Mouse (Mus musculus): ENCODE measurements at regions not wholly inside any gene's neighbourhood (a gene's known extent, or its start where the extent isn't known, plus 50 kb on each side); places are given as distances from the start of the nearest gene placed in this dataset.

DNA sequence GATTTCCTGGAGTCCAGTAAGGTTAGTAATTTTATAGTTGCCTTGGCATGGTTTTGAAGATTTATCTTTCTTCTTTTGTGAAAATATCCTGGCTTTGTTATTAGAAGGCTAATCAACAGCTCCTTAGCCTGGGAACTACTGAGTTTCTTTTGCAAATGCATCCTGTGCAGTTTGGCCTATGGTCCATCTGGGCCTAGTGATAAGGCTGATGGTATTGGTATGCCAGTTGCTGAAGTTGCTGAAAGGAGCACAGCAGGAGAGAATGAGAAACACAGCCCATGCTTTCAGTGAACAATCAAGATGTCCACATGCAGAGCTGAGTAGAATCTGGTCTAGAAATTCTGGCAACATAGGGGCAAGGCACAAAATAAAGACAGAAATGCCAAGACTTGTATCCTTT, 105.2 kb upstream of the Col5a2 start:
- ATAC-seq: no peak
- no peak for DNase-seq (ENCODE audit: low spot score)
- Histone ChIP-seq H3K9me3 (ENCODE audit: low read length) (no peaks in the 10 kb centered on the region), H3K4me1 (ENCODE audit: insufficient read depth, low read depth, low read length) (no peaks in the 10 kb centered on the region), H3K4me3 (ENCODE audit: low read depth, low read length) (no peak overlapping the region), H3K27me3 (replicated peaks; ENCODE audit: insufficient read depth, low read length) (no peaks in the 10 kb centered on the region), H3K27ac (ENCODE audit: low read length) (no peak overlapping the region), H3K4me2 (replicated peaks; ENCODE audit: low read depth, low read length) (no peak overlapping the region), H3K9ac (replicated peaks; ENCODE audit: low read depth) (no peak overlapping the region), H3K36me3 (ENCODE audit: insufficient read depth, low read length) (no peaks in the 10 kb centered on the region)
- TF ChIP-seq CTCF (IDR thresholded peaks at IDR 0.05) (no peak), EP300 (IDR thresholded peaks at IDR 0.05) (0 out of 2 replicates have a peak, but pooled peaks have one; percentile 19)

DNA sequence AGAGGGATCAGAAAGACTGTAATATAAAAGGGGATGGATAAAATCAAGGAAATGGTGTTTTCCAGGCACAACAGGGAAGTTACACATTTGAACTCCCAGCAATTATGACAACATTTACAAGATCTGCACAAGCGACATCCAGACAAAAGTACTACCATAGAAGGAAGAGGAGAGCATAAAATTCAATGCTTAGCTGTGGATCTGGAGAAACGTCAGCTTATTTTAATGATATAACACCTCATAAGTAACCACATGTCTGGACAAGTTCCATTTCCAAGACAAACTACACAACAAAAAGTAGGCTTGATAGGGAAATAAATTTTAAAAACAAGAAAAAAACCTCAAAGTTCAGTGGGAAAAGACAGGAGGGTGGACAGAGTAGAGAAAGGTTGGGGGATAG, 115.9 kb upstream of the Col5a2 start:
- Histone ChIP-seq H3K4me1 (ENCODE audit: insufficient read depth, low read depth, low read length) (no peaks in the 10 kb centered on the region), H3K27me3 (replicated peaks; ENCODE audit: insufficient read depth, low read length) (no peaks in the 10 kb centered on the region), H3K9me3 (ENCODE audit: low read length) (no peaks in the 10 kb centered on the region), H3K4me2 (replicated peaks; ENCODE audit: low read depth, low read length) (no peak overlapping the region), H3K36me3 (ENCODE audit: insufficient read depth, low read length) (no peaks in the 10 kb centered on the region), H3K27ac (ENCODE audit: low read length) (no peak overlapping the region), H3K4me3 (ENCODE audit: low read depth, low read length) (no peak overlapping the region), H3K9ac (replicated peaks; ENCODE audit: low read depth) (no peak overlapping the region)
- ATAC-seq: no peak
- peak; percentile 26 for DNase-seq (ENCODE audit: low spot score)
- WGBS: 60% methylated on average over 2 of the region's 2 CpGs
- TF ChIP-seq EP300 (IDR thresholded peaks at IDR 0.05) (no peak), CTCF (IDR thresholded peaks at IDR 0.05) (no peak)

DNA sequence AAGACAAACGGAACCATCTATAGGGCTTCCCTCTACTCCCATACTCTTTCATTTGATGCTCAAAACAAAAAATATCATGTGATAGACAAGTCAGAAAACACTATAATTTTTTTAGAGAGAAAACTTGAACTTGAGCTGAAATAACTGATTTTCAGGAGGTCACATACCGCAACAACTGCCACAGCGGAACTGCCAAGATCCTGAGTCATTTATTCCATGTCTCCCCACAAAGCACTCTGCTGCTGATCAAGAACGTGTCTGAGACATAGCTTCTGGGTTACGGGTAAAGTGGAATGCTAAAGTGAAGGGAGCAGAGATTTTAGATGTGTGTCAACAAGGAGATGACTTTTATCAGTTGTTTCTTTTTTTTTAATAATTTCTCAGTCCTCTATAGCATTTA, 122.8 kb upstream of the Col5a2 start:
- TF ChIP-seq EP300 (IDR thresholded peaks at IDR 0.05) (no peak), CTCF (IDR thresholded peaks at IDR 0.05) (no peak)
- 62% methylated on average over 5 of the region's 5 CpGs for WGBS
- Histone ChIP-seq H3K9me3 (ENCODE audit: low read length) (no peaks in the 10 kb centered on the region), H3K27me3 (replicated peaks; ENCODE audit: insufficient read depth, low read length) (no peaks in the 10 kb centered on the region), H3K4me3 (ENCODE audit: low read depth, low read length) (no peak overlapping the region), H3K4me2 (replicated peaks; ENCODE audit: low read depth, low read length) (no peak overlapping the region), H3K36me3 (ENCODE audit: insufficient read depth, low read length) (no peaks in the 10 kb centered on the region), H3K9ac (replicated peaks; ENCODE audit: low read depth) (no peak overlapping the region), H3K4me1 (ENCODE audit: insufficient read depth, low read depth, low read length) (no peaks in the 10 kb centered on the region), H3K27ac (ENCODE audit: low read length) (no peak overlapping the region)
- DNase-seq (ENCODE audit: low spot score) (peak; percentile 39), ATAC-seq (no peak)

DNA sequence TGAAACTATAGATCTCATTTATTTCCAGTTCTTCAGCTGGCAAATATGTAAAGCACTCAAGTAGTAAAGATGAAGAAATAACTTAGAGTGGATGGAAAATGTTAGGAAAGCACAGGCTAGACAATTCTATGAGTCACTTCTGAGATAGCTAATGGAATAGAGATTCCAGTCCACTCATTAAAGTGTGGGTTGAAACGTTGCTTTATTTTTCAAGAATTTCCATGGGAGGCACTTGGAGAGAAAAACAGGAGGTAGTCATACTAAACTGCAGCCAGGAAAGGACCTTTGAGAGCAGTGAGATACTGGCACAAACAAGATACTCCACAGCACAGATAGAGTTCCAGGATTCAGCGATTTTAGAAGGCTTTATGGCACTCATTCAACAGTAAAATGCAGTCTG, 123.7 kb upstream of the Col5a2 start:
- DNase-seq (ENCODE audit: low spot score) (peak; percentile 44), ATAC-seq (peak; percentile 47; the same call in 1 of the 2 replicates)
- Histone ChIP-seq H3K27ac (ENCODE audit: low read length) (no peak overlapping the region), H3K4me2 (replicated peaks; ENCODE audit: low read depth, low read length) (no peak overlapping the region), H3K9ac (replicated peaks; ENCODE audit: low read depth) (no peak overlapping the region), H3K9me3 (ENCODE audit: low read length) (no peaks in the 10 kb centered on the region), H3K27me3 (replicated peaks; ENCODE audit: insufficient read depth, low read length) (no peaks in the 10 kb centered on the region), H3K4me3 (ENCODE audit: low read depth, low read length) (no peak overlapping the region), H3K4me1 (ENCODE audit: insufficient read depth, low read depth, low read length) (no peaks in the 10 kb centered on the region), H3K36me3 (ENCODE audit: insufficient read depth, low read length) (no peaks in the 10 kb centered on the region)
- WGBS: 39% methylated on average over 2 of the region's 2 CpGs
- TF ChIP-seq CTCF (IDR thresholded peaks at IDR 0.05) (no peak), EP300 (IDR thresholded peaks at IDR 0.05) (peak; percentile 23; the same call in 1 of the 2 replicates)

DNA sequence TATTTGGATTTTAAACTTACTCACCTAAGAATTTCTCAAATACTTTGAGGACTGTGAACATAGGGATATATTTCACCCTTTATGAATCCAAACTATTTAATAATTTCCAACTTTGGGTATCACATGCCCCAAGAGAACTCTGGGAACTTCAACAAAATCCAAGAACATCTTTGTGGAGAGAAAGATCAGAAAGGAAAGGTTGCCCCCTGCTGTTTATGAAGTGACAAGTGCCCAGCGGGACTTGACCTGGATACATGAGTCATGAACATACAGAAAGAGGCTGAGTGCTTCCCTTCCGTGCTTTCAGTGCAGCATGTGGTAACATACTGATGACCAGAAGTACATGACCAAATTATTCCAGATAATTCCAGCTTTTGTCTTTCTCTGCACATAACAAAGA, 124.8 kb upstream of the Col5a2 start:
- no peaks in the 10 kb centered on the region for H3K36me3 ChIP-seq (ENCODE audit: insufficient read depth, low read length)
- no peak overlapping the region for H3K27ac ChIP-seq (ENCODE audit: low read length)
- ATAC-seq (peak; percentile 76), DNase-seq (ENCODE audit: low spot score) (peak; percentile 90)
- no peak overlapping the region for H3K9ac ChIP-seq (replicated peaks; ENCODE audit: low read depth)
- WGBS: 9% methylated on average over 2 of the region's 2 CpGs
- H3K4me3 ChIP-seq (ENCODE audit: low read depth, low read length): no peak overlapping the region
- TF ChIP-seq EP300 (IDR thresholded peaks at IDR 0.05) (no peak), CTCF (IDR thresholded peaks at IDR 0.05) (peak; percentile 79)
- no peak overlapping the region for H3K4me2 ChIP-seq (replicated peaks; ENCODE audit: low read depth, low read length)
- no peaks in the 10 kb centered on the region for H3K27me3 ChIP-seq (replicated peaks; ENCODE audit: insufficient read depth, low read length)
- no peaks in the 10 kb centered on the region for H3K9me3 ChIP-seq (ENCODE audit: low read length)
- H3K4me1 ChIP-seq (ENCODE audit: insufficient read depth, low read depth, low read length): no peaks in the 10 kb centered on the region

DNA sequence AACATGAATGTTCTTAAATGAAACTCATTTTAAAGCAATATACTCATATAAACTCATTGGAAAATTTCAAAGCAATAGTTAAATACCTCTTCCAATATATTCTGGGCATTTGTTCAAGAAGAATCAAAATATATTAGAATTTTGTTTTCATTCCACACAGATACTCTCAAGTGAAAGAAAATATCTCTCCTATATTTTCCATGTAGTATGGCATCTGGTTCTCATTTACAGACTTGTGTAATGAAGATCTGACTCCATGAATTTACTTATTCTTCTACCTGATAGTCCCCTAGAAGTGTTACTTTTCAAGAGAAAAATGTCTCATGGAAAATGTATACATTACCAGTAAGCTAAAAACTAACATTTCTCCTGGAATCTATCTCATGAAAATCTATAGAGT, 144.2 kb upstream of the Col5a2 start:
- no peak for DNase-seq (ENCODE audit: low spot score)
- Histone ChIP-seq H3K27me3 (replicated peaks; ENCODE audit: insufficient read depth, low read length) (no peaks in the 10 kb centered on the region), H3K36me3 (ENCODE audit: insufficient read depth, low read length) (no peaks in the 10 kb centered on the region), H3K27ac (ENCODE audit: low read length) (no peak overlapping the region), H3K4me1 (ENCODE audit: insufficient read depth, low read depth, low read length) (no peaks in the 10 kb centered on the region), H3K9ac (replicated peaks; ENCODE audit: low read depth) (no peak overlapping the region), H3K9me3 (ENCODE audit: low read length) (no peaks in the 10 kb centered on the region), H3K4me3 (ENCODE audit: low read depth, low read length) (no peak overlapping the region), H3K4me2 (replicated peaks; ENCODE audit: low read depth, low read length) (no peak overlapping the region)
- ATAC-seq: no peak
- no peak for TF ChIP-seq EP300 (IDR thresholded peaks at IDR 0.05)
- TF ChIP-seq CTCF (IDR thresholded peaks at IDR 0.05): no peak

DNA sequence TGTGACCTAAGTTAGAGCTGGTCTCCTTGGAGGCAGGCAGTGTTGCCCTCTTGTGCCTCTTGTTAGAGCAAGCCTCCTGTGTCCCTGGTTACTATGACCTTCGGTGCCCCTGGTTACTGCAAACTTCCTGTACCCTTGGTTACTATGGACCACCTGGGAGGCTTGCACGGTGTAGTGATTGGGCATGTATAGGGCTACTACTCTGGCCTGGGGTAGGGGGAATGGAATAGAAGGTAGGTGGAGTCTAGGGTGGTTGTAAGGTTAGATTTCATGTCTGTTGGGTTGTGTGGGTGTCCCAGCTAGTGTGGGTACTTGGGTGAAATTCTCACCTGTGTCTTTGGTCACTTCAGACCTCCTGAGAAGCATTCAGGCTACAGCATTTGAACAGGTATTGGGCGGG, 141.7 kb upstream of the Wdr75 start:
- H3K4me2 ChIP-seq (replicated peaks; ENCODE audit: low read depth, low read length): no peak overlapping the region
- ATAC-seq (no peak), DNase-seq (ENCODE audit: low spot score) (no peak)
- no peak overlapping the region for H3K4me3 ChIP-seq (ENCODE audit: low read depth, low read length)
- TF ChIP-seq EP300 (IDR thresholded peaks at IDR 0.05) (no peak), CTCF (IDR thresholded peaks at IDR 0.05) (no peak)
- H3K4me1 ChIP-seq (ENCODE audit: insufficient read depth, low read depth, low read length): no peaks in the 10 kb centered on the region
- H3K27ac ChIP-seq (ENCODE audit: low read length): no peak overlapping the region
- no peaks in the 10 kb centered on the region for H3K36me3 ChIP-seq (ENCODE audit: insufficient read depth, low read length)
- H3K27me3 ChIP-seq (replicated peaks; ENCODE audit: insufficient read depth, low read length): no peaks in the 10 kb centered on the region
- WGBS: 85% methylated on average over 3 of the region's 3 CpGs
- H3K9ac ChIP-seq (replicated peaks; ENCODE audit: low read depth): no peak overlapping the region
- H3K9me3 ChIP-seq (ENCODE audit: low read length): no peaks in the 10 kb centered on the region
